Mouse (Mus musculus): ENCODE measurements around the gene Ndrg4.

- no peak for TF ChIP-seq POLR2AphosphoS2 (IDR thresholded peaks at IDR 0.05; ENCODE audit: insufficient read length, low read depth)
- TF ChIP-seq E2F4 (IDR thresholded peaks at IDR 0.05; ENCODE audit: insufficient read depth): no peak
- no peak for TF ChIP-seq MAX (IDR thresholded peaks at IDR 0.05; ENCODE audit: low read depth)
- TF ChIP-seq POLR2A (IDR thresholded peaks at IDR 0.05; ENCODE audit: insufficient read length, low read depth): no peak
- TF ChIP-seq TCF12 (IDR thresholded peaks at IDR 0.05; ENCODE audit: insufficient read depth, poor library complexity, severe bottlenecking): no peak
- no peak for TF ChIP-seq USF1 (IDR thresholded peaks at IDR 0.05; ENCODE audit: low read depth)
Measured at GRCm38 (mm10) chr8:95713100-95714010, 36.6 kb downstream of the Ndrg4 start.

All from myocyte (in vitro differentiated cells).